Mouse (Mus musculus): ENCODE results near the gene Gnb3. TPM values are rescaled to one million over a fixed set of nuclear protein-coding genes. Genes with fewer than 3 reads are reported as not detected.
A peak's percentile ranks its signal among the peaks of the same experiment; 100 is the strongest.
"Not testable (repeated sequence)": the region's sequence is repeated elsewhere in the genome, so short reads cannot be mapped to it uniquely, and the experiment has no call there.

Gene Gnb3
- total RNA-seq, 2 experiments from 2014 or later: not detected

DNA sequence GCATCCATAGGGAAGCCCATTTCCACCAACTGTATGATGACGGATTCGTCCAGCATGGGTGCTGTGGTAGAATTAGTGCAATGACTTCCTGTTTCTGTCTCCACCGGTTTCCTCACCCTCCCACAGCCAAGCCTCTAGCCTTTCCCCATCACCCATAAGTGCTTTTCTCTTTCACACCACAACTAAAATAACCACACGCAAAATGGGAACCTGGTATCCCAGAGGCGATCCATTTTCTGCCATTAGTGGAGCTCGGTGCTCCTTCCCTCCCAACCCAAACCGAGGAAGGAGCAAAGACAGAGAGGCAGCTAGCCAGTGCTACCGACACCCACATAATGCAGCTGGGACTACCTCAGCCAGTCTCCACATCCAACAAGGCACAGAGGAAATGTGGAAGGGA, 22.1 kb downstream of the Gnb3 start:
- peak; percentile 77 for ATAC-seq (ENCODE audit: poor library complexity, severe bottlenecking)

DNA sequence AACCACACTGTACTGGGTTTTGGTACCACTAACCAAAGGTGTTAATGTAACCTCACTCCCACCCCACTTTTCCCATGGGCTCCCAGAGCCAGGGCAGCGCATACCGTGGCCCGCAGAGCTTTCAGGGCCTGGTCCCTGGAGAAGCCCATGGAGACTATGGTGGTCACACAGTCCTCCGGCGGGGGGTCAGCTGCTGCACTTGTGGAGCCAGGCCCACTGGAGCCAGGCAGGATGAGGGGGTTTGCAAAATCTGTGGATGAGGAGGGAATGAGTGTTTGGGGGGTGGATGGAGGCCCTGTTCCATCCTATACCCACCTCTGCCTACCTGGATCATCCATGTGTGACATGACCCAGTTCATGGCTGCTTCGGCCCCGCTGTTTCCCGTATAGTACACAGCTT, 22.5 kb downstream of the Gnb3 start:
- ATAC-seq (ENCODE audit: poor library complexity, severe bottlenecking): no peak

DNA sequence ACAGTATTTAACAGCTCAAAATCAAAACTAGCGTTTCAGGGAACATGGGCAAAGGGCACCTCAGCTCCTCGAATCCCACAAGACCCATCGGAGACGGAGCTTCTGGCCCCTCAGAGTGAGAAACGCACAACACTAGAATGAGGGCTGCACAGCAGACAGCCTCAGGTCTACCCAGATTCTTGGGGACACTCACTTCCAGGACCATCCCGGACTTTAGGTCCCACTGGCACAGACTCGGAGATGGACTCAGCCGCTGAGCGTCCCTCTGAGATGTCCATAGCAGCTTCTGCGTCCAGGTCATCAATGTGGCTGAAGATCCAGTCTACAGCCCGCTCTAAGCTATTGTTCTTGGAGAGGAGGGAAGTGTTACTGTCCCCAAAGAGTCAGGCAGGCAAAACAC, 22.9 kb downstream of the Gnb3 start:
- ATAC-seq (ENCODE audit: poor library complexity, severe bottlenecking): no peak

DNA sequence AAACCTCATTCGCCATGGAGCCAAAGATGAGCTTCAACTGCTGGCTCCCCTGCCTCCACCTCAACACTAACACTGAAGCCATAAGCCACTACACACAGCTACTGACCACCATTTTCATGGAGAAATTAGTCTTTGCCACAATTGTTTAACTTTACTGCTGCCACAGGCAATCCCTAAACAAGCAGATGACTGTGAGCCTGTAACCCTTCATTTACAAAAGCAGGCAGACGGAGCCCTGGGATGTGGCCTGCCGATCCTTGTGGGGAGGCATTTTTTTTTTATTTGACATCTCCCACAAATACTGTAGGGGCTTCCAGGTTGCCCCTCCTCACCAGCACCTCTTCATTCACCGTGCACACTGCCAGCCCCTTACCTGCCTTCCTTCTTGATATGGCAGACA, 23.5 kb downstream of the Gnb3 start:
- no peak for ATAC-seq (ENCODE audit: poor library complexity, severe bottlenecking)

DNA sequence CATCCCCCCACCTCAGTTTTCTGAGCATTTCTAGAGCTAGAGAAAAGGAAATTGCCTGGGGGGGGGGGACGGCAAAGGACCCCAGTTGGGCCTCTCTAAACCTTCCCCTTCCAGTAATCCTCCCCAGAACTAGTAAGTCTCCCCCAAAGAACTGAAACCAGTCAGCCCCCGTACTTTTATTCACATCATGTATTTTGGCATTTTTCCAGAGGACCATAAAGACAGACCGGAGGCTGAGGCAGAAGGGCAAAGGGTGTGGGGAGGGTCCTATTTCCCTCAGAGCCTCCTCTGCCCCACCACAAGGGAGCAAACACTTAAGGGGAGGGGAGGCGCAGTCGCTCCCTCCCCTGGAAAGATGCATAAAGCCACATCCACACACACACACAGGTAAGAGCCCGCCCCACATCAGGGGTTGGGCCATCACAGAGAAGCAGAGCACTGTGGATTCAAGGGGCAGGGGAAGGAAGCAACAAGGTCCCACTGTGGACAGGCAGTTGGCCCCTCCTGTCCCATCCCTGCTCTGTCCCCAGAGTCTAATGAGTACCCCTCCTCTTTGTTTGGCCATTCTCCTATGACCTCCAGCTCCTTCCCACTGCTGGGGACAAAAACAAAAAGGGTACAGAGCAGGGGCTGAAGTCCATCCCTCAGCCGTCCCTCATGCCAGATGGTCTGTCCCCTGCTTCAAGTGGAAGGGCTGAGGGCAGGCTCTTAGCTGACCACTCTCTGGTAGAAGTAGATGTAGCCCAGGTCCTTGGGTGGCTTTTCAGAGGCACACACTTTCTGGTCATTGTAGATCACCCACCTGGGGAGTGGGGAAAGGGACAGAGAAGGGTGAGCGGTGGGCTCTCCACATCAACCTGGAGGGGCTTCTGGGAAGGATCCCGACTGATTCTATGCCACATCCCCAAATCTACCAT, 25.0 kb downstream of the Gnb3 start:
- ATAC-seq (ENCODE audit: poor library complexity, severe bottlenecking): no peak

DNA sequence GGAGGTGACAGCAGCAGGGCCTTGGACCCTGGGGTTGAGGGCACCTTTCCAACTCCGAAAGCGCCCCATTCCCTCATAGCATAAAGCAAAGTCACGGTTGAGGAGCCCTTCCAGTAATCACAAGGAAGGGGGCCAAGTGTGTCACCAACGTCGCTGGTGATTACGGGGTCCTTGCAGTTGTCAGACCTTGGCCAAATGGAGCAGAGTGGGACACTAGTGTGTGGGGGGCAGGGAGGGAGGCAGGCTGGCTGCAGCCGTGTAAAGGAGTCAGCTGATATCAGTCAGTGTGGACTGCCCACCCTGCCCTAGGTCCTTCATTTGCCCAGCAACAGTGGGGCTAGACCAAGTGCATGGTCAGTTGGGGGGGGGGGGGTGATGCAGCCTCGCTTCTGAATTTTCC, 25.6 kb downstream of the Gnb3 start:
- peak; percentile 0; the same call in 1 of the 2 replicates for ATAC-seq (ENCODE audit: poor library complexity, severe bottlenecking)

DNA sequence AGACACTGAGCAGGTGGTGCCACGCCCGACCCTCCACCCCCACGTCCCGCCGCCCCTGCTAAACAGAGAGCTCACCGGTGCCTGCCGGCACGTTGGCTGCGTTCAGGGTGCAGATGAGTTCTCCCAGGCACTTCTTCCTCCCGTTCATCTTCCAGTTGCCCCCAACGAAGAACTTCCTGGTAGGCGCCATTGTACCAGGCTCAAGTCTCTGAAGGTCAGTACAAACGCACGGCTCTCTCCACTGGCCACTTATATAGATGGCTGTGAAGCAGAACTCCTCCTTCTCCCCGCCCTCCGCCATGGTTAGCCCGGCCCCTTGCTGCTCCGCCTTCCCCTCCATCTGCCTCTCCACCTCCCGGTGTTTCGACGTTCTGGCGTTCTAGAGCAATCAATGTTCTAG, 26.1 kb downstream of the Gnb3 start, which contains the start of gene Tpi1:
Gene Tpi1, minus strand, starts transcription at position 364 of the 400 bp plus-strand sequence.
- peak; percentile 74 for ATAC-seq (ENCODE audit: poor library complexity, severe bottlenecking)

DNA sequence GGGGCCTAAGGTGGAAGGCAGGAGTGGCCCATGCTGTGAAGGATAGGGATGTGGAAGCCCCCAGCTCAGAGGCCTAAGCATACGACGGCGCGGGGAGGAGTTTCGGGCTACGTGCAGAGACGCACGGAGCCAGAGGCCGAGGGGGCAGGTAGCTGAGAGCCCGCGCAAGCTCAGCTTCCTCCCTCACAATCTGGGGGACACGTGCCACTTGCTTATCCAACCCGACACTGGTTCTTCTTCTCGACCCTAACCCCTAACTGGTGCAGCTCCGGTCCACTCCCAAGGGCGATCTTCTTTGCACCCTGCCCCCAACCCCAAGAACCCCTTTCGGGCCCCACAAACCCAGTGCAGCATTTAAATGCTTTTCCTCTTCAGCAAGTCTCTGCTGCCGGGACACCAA, 26.6 kb downstream of the Gnb3 start:
- peak; percentile 34 for ATAC-seq (ENCODE audit: poor library complexity, severe bottlenecking)

DNA sequence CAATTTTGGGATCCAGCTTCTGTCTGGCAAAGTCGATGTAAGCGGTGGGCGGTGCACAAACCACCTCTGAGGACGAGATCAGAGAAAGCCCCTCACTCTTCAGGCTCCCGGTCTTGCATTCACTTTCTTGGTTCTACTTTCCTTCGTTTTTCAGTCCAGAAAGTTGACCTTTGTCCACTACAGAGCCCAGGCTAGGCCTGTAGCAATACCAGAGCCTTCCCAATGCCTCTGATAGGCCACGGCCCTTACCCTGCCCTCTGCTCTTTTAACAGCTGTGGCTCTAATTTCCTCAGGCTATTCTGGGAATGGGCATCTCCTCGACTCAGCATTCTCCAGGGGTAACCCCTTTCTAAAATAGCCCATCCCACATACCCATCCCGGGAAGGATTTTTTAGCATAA, 27.2 kb downstream of the Gnb3 start:
- ATAC-seq (ENCODE audit: poor library complexity, severe bottlenecking): no peak

DNA sequence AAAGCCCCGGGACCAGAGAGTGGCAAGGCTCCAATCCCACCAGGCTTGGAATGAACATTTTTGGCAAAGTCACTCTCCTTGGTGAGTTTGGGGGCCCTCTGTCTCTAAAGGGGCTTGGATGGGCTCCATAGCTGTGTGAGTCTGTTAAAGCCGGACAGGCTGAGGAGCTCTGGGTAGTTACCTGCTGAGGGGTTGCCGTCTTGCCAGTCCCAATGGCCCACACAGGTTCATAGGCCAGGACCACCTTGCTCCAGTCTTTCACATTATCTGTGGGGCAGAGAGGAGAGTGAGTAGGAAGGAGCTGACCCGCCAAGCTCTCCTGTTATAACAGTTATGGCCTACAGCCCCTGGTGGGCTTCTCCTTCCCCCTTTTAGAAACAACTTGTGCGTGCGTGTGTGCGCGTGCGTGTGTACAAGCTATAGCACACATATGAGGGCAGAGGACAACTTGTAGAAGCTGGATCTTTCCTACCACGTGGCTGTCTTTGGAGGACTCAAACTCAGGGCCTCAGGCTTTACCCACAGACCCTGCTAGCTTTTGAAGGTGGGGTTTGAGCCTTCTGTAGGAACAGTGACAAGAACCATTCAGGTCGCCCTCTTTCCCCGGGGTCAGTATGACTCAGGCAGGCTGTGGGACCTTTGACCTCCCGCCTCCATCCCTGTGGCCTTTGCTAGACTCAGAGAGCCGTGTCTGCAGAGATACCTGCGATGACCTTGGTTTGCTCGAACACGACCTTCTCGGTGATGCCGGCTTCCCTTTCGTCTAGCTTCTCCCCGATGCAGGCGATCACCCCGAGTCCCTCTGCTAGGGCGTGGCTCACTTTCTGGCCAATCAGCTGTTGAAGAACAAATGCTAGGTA, 28.1 kb downstream of the Gnb3 start:
- no peak for ATAC-seq (ENCODE audit: poor library complexity, severe bottlenecking)

DNA sequence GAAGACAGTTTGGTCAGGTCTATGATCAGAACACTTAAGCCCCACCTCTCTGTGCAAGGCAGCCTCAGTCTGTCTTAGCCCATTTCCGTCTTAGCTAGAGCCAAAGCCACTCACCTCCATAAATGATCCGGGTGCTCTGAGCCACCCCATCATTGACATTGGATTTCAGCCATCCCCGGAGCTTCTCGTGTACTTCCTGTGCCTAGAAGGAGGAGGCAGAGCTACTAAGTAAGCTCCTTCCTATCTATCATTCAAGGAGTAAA, 28.7 kb downstream of the Gnb3 start:
- no peak for ATAC-seq (ENCODE audit: poor library complexity, severe bottlenecking)

DNA sequence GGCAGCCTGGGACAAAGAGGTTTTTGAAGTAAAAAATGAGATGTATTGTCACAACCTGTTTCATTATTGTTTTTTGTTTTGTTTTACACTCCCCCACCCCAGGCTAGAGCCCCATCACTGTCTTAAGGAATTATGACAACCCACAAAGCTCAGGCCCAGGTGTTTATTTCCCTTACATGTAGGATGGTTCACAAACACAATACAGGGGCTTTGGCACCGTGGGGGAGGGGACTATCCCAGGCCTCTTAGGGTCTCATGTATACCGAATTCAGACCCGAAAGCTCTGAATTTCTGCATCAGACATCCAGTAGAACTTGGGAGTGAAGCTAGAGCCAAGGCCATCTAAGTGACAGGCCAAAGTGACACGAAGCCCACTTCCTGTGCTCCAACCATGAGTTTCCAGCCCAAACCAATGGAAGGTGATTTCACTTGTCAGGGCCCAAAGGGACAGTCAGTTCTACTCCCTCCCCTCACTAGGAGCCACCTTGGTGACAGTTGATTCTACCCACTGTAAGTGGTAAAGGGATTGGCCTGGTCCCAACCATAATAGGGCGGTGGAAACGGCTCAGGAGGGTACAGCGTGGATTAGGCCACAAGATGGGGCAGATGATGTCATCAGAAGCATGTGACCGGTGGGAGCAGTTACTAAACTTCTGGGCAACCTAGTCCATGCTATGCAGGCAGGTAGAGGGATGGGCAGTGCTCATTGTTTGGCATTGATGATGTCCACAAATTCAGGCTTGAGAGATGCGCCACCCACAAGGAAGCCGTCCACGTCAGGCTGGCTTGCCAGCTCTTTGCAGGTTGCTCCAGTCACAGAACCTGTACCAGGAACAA, 29.3 kb downstream of the Gnb3 start:
- not testable (repeated sequence) for ATAC-seq (ENCODE audit: poor library complexity, severe bottlenecking)

DNA sequence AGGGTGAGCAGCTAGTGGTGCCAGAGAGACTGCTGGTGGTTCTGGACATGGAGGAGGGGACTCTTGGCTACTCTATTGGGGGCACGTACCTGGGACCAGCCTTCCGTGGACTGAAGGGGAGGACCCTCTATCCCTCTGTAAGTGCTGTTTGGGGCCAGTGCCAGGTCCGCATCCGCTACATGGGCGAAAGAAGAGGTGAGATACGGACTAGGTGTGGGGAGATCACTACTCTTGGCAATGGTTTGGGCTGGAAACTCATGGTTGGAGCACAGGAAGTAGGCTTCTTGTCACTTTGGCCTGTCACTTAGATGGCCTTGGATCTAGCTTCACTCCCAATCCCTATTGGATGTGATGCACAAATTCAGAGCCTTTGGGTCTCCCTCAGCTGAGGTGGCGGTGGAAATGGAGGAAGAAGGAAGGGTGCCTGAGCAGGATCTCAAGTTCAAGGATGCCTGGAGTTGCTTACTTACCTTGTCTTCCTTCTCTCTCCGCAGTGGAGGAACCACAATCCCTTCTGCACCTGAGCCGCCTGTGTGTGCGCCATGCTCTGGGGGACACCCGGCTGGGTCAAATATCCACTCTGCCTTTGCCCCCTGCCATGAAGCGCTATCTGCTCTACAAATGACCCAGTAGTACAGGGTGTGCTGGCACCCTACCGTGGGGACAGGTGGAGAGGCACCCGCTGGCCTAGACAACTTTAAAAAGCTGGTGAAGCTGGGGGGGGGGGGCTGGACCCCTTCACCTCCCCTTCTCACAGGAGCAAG, 30.1 kb downstream of the Gnb3 start:
- ATAC-seq (ENCODE audit: poor library complexity, severe bottlenecking): no peak

DNA sequence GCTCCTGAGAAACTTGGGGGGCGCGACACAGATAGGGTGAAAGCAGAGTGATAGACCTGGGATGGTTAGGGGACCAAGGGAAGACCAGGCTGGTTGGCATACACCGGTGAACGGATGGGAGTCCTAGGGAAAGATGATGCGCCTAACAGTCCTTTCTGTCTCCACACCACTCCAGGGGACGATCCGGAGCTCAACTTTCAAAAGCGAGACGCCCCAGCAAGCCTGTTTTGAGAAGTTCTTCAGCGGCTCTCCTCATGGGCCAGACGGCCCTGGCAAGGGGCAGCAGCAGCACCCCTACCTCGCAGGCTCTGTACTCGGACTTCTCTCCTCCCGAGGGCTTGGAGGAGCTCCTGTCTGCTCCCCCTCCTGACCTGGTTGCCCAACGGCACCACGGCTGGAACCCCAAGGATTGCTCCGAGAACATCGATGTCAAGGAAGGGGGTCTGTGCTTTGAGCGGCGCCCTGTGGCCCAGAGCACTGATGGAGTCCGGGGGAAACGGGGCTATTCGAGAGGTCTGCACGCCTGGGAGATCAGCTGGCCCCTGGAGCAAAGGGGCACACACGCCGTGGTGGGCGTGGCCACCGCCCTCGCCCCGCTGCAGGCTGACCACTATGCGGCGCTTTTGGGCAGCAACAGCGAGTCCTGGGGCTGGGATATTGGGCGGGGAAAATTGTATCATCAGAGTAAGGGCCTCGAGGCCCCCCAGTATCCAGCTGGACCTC, 30.9 kb downstream of the Gnb3 start:
- ATAC-seq (ENCODE audit: poor library complexity, severe bottlenecking): peak; percentile 50

DNA sequence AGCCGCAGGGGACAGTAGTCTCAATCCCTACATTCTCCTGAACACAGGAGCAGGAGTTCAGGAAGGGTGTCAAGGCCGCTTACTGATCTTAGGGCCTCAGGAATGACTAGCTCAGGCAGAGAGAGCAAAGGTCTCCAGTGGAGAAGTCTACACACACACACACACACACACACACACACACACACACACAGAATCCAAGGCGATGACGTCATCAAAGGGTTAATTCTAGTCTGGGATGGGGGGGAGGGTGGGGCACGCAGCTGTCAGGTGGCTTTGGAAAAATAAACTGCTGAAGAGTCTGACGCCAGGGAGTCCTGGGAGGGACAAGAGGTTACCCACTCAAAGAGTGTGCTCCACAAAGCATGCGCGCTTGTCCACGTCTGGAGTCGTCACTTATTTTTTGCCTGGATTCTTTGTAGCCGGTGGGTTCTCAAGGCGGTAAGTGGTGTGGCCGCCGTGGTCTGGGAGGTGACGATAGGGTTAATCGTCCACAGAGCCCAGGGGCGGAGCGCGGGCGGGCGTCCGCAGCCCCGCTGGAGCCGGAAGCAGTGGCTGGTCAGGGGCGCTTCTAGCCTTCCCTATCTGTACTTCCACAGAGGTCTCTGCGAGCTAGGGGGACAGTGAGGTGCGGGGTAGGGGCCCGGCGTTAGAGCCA, 31.6 kb downstream of the Gnb3 start, which contains the start of gene Spsb2:
Gene Spsb2, plus strand, starts transcription at position 304 of the 655 bp plus-strand sequence.
- peak; percentile 60 for ATAC-seq (ENCODE audit: poor library complexity, severe bottlenecking)

DNA sequence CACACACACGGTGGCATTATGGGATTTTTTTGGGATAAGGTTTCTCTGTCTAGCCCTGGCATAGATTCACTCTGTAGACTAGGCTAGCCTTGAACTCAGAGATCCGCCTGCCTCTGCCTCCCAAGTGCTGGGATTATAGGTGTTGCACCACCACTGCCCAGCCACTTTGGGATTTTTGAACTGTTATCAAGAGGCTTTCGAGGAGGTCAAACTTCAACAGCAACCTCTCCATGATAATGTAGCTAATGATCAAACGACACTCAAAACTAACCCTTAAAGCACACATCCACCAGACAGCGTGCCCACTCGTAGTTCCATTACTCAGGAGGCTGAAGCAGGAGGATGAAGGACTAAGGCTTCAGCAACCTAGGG, 32.1 kb downstream of the Gnb3 start:
- ATAC-seq (ENCODE audit: poor library complexity, severe bottlenecking): no peak

DNA sequence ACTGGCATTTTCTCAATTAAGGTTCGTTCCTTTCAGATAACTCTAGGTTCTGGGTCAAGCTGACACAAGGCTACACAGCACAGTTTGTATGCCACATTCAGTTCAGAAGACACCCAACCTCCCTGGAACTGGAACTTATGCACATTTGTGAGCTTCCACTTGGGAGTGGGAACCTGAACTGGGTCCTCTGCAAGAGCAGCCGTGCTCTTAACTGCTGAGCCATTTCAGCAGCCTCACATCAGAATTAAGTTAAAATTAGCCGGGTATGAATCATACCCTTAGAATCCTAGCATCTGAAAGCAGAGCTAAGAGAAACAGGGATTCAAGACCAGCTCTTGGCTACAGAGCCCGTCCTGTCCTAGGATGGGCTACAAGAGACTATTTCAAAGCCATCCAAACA, 32.7 kb downstream of the Gnb3 start:
- no peak for ATAC-seq (ENCODE audit: poor library complexity, severe bottlenecking)

DNA sequence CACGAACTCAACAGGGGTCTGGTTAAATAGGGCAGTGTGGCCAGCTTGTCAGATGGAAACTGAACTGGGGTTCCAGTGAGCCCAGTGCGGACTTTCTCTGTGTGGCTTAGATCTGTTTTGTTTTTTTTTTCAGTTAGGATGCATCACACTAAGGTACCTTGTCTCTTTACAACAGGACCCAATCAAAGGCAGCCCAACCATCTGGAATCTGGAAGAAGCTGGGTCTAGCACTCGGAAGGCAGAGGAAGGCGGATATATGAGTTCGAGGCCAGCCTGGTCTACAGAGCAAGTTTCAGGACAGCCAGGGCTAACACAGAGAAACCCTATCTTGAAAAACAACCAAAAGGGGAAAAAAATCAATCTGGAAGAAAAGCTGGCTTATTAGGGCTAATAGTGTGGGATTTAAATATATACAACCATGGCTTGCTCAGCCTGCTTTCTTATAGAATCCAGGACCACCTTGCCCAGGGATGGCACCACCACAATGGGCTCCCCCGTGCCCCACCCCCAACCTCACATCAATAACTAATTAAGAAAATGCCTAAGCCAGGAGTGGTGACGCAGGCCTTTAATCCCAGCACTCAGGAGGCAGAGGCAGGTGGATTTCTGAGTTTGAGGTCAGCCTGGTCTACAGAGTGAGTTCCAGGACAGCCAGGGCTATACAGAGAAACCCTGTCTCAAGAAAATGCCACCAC, 33.5 kb downstream of the Gnb3 start:
- ATAC-seq (ENCODE audit: poor library complexity, severe bottlenecking): no peak

Data from megakaryocyte, adult 5-6 weeks (primary cell).